Mouse (Mus musculus) liver, embryonic 16.5 days (tissue): ENCODE results near the gene Actr6. TPM values are rescaled to one million over a fixed set of nuclear protein-coding genes. Genes with fewer than 3 reads are reported as not detected.
A peak's percentile ranks its signal among the peaks of the same experiment; 100 is the strongest.
"Not testable (repeated sequence)": the region's sequence is repeated elsewhere in the genome, so short reads cannot be mapped to it uniquely, and the experiment has no call there.

Experiments
- ATAC-seq: fragments of 200-750 bp; cut with Nextera tagmentation; 2 replicates; pipeline ENCODE4 v1.8.0; 2017; ENCODE audit warnings: low read depth, mild to moderate bottlenecking, moderate number of reproducible peaks, moderate library complexity
- H3K27ac ChIP-seq: fragments of 300-500 bp; sonication (generic); 2 replicates; pipeline ENCODE4 v1.5.1; 2014; ENCODE audit warnings: mild to moderate bottlenecking, low read length
- H3K27me3 ChIP-seq: fragments of 300-500 bp; sonication (generic); 2 replicates; pipeline ENCODE4 v1.6.1; 2014; ENCODE audit warnings: low read depth, low read length, mixed read lengths; ENCODE audit not compliant: control insufficient read depth, insufficient read depth
- H3K36me3 ChIP-seq: fragments of 300-500 bp; sonication (generic); 2 replicates; pipeline ENCODE4 v1.6.1; 2014; ENCODE audit warnings: mild to moderate bottlenecking; ENCODE audit not compliant: control insufficient read depth, insufficient read depth
- H3K4me1 ChIP-seq: fragments of 300-500 bp; sonication (generic); 2 replicates; pipeline ENCODE4 v1.6.1; 2014; ENCODE audit warnings: low read depth, low read length, mixed read lengths; ENCODE audit not compliant: control insufficient read depth
- H3K4me2 ChIP-seq: fragments of 300-500 bp; sonication (generic); 2 replicates; pipeline ENCODE4 v1.6.1; 2014; ENCODE audit warnings: low read depth, low read length, mixed read lengths
- H3K4me3 ChIP-seq: fragments of 300-500 bp; sonication (generic); 2 replicates; pipeline ENCODE4 v1.5.1; 2014; ENCODE audit warnings: low read depth, mild to moderate bottlenecking, low read length
- H3K9ac ChIP-seq: fragments of 300-500 bp; sonication (generic); 2 replicates; pipeline ENCODE4 v1.6.1; 2014; ENCODE audit warnings: low read depth, low read length
- H3K9me3 ChIP-seq: fragments of 300-500 bp; sonication (generic); replicated peaks from 2 replicates; pipeline ENCODE4 v1.6.1; 2016; ENCODE audit warnings: low read length; ENCODE audit not compliant: control insufficient read depth
- WGBS: fragments of 180-500 bp; shearing (Covaris S2); extraction: QIAGEN DNeasy Blood & Tissue Kit; methylation state at CpG from one replicate; pipeline ENCODE4 v1.1.7; 2014; ENCODE audit not compliant: insufficient replicate concordance; 5-methylcytosine and 5-hydroxymethylcytosine counted together
- polyA plus RNA-seq: library from polyadenylated mRNA; unstranded; fragments of >200 nt; fragmentation: Nextera tagmentation; extraction: Ambion mirVana; gene quantifications from 2 replicates; pipeline ENCODE4 v1.2.1, GENCODE M21; 2015

Actr6 gene
- polyA plus RNA-seq, 1 experiment from 2014 or later, result 12.0 TPM

GRCm38 (mm10) chr10:89720796-89721195 lies 11.3 kb downstream of the Actr6 start:
- H3K27ac ChIP-seq, result no peak overlapping the region
- H3K9me3 ChIP-seq, result no peaks in the 10 kb centered on the region
- no peaks in the 10 kb centered on the region; the same call in 1 of the 2 replicates for H3K4me1 ChIP-seq
- peaks cover 15% of the 10 kb centered on the region for H3K36me3 ChIP-seq
- no peak for ATAC-seq
- H3K9ac ChIP-seq, result no peak overlapping the region
- no peaks in the 10 kb centered on the region for H3K27me3 ChIP-seq
- 77% methylated on average over 3 of the region's 3 CpGs for WGBS
- H3K4me2 ChIP-seq, result no peak overlapping the region
- no peak overlapping the region for H3K4me3 ChIP-seq

- Histone ChIP-seq H3K4me1 (no peaks in the 10 kb centered on the region; the same call in 1 of the 2 replicates), H3K9ac (no peak overlapping the region), H3K4me2 (no peak overlapping the region), H3K27me3 (no peaks in the 10 kb centered on the region), H3K4me3 (no peak overlapping the region), H3K36me3 (peaks cover 13% of the 10 kb centered on the region), H3K27ac (no peak overlapping the region), H3K9me3 (no peaks in the 10 kb centered on the region)
- ATAC-seq, result no peak
Observed at GRCm38 (mm10) chr10:89720252-89720651, 11.8 kb downstream of the Actr6 start.

GRCm38 (mm10) chr10:89714910-89715309 lies 17.2 kb downstream of the Actr6 start:
- no peak for ATAC-seq
- Histone ChIP-seq H3K27me3 (no peaks in the 10 kb centered on the region), H3K9me3 (no peaks in the 10 kb centered on the region), H3K4me3 (no peak overlapping the region), H3K9ac (no peak overlapping the region), H3K36me3 (peaks cover 20% of the 10 kb centered on the region), H3K27ac (no peak overlapping the region), H3K4me1 (no peaks in the 10 kb centered on the region), H3K4me2 (no peak overlapping the region)
- WGBS, result 73% methylated on average over 10 of the region's 10 CpGs

GRCm38 (mm10) chr10:89708720-89709119 lies 23.4 kb downstream of the Actr6 start:
- H3K36me3 ChIP-seq, result peaks cover 18% of the 10 kb centered on the region

GRCm38 (mm10) chr10:89707397-89707796 lies 24.7 kb downstream of the Actr6 start:
- H3K4me2 ChIP-seq, result no peak overlapping the region
- no peak for ATAC-seq
- no peaks in the 10 kb centered on the region for H3K27me3 ChIP-seq
- H3K4me1 ChIP-seq, result no peaks in the 10 kb centered on the region
- H3K9me3 ChIP-seq, result no peaks in the 10 kb centered on the region
- peaks cover 8% of the 10 kb centered on the region for H3K36me3 ChIP-seq
- WGBS, result 64% methylated on average over 3 of the region's 3 CpGs
- H3K9ac ChIP-seq, result no peak overlapping the region
- H3K4me3 ChIP-seq, result no peak overlapping the region
- H3K27ac ChIP-seq, result no peak overlapping the region

More at GRCm38 (mm10) chr10:89708720-89709119, 23.4 kb downstream of the Actr6 start:
- no peaks in the 10 kb centered on the region for H3K4me1 ChIP-seq
- no peaks in the 10 kb centered on the region for H3K27me3 ChIP-seq
- H3K9ac ChIP-seq, result no peak overlapping the region
- 0 out of 2 replicates have a peak, but pooled peaks have one; percentile 7 for ATAC-seq
- 0 out of 2 replicates have a peak overlapping the region, but pooled peaks have one; percentile 24 for H3K4me2 ChIP-seq
- H3K9me3 ChIP-seq, result no peaks in the 10 kb centered on the region
- WGBS, result 29% methylated on average over 10 of the region's 10 CpGs
- H3K27ac ChIP-seq, result no peak overlapping the region
- no peak overlapping the region for H3K4me3 ChIP-seq

GRCm38 (mm10) chr10:89703042-89703441 lies 29.1 kb downstream of the Actr6 start:
- H3K36me3 ChIP-seq, result no peaks in the 10 kb centered on the region
- H3K27me3 ChIP-seq, result no peaks in the 10 kb centered on the region
- H3K4me1 ChIP-seq, result no peaks in the 10 kb centered on the region
- no peak for ATAC-seq
- no peaks in the 10 kb centered on the region for H3K9me3 ChIP-seq
- WGBS, result 23% methylated on average over 5 of the region's 5 CpGs
- H3K4me2 ChIP-seq, result no peak overlapping the region
- no peak overlapping the region for H3K9ac ChIP-seq
- no peak overlapping the region for H3K4me3 ChIP-seq
- no peak overlapping the region for H3K27ac ChIP-seq

- Histone ChIP-seq H3K9me3 (no peaks in the 10 kb centered on the region), H3K4me1 (no peaks in the 10 kb centered on the region), H3K27ac (no peak overlapping the region), H3K27me3 (no peaks in the 10 kb centered on the region), H3K36me3 (no peaks in the 10 kb centered on the region), H3K4me3 (no peak overlapping the region), H3K4me2 (no peak overlapping the region), H3K9ac (no peak overlapping the region)
- 68% methylated on average over 3 of the region's 3 CpGs for WGBS
- no peak for ATAC-seq
Observed at GRCm38 (mm10) chr10:89697956-89698355, 34.1 kb downstream of the Actr6 start.

- not testable (repeated sequence) for H3K27me3 ChIP-seq, H3K27ac ChIP-seq, H3K4me2 ChIP-seq, H3K4me3 ChIP-seq, H3K9me3 ChIP-seq, H3K4me1 ChIP-seq, H3K9ac ChIP-seq, H3K36me3 ChIP-seq, ATAC-seq
- WGBS, result 53% methylated on average over 2 of the region's 2 CpGs
Observed at GRCm38 (mm10) chr10:89696270-89696669, 35.8 kb downstream of the Actr6 start.

- Histone ChIP-seq H3K4me1 (no peaks in the 10 kb centered on the region), H3K9ac (no peak overlapping the region), H3K4me3 (no peak overlapping the region), H3K9me3 (no peaks in the 10 kb centered on the region), H3K4me2 (no peak overlapping the region), H3K27ac (no peak overlapping the region), H3K27me3 (no peaks in the 10 kb centered on the region), H3K36me3 (no peaks in the 10 kb centered on the region)
- ATAC-seq, result no peak
- WGBS, result 35% methylated on average over 20 of the region's 20 CpGs
Observed at GRCm38 (mm10) chr10:89695194-89695911, 36.7 kb downstream of the Actr6 start.
